Mouse (Mus musculus): ENCODE measurements around the gene Bckdhb. TPM values are rescaled to one million over a fixed set of nuclear protein-coding genes. Genes with fewer than 3 reads are reported as not detected.
"Not testable (repeated sequence)": the region's sequence is repeated elsewhere in the genome, so short reads cannot be mapped to it uniquely, and the experiment has no call there.

The Bckdhb gene
- 23.4 and 51.7 TPM in 2 replicates for total RNA-seq (2014; fragmentation: Nextera tagmentation)
- total RNA-seq (2017): 12.9 and 25.9 TPM in 2 replicates

DNA sequence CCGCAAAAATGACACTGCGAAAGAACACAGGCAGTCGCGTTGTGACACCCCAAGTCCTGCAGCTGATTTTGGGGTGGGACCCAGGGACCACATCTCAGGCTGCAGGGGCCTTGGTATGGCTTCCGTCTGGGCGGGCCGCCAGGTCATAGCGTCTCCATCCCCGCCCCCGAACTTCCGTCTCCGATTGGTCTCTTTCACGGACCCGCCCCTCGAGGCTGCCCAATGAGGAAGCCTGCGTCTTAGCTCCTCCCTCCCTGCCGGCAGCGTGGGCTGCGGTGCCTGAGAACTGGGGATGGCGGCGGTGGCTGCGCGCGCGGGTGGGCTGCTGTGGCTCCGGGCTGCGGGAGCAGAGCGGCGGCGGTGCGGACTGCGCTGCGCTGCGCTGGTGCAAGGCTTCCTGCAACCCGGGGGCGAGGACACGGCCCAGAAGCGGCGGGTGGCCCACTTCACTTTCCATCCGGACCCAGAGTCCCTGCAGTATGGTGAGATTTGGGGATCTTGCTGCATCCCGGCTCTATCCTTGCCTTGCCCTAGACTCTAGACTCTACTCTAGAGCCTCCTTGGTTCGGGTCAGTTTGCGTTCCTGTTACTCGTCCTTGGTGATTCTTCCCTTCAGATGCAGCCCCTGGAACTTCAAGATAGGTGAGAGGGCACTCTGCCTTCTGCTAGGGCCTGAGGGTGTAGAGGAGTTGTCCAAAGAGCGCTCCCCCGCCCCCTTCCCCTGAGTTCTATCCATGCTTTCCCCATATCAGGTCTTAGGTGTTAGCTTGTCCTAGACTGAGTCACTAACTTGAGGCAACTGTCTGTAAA is at the start of gene Bckdhb:
Gene Bckdhb, plus strand, starts transcription at position 268 of the 810 bp plus-strand sequence.
- peak; percentile 99 for ATAC-seq (replicated peaks; ENCODE audit: poor library complexity, severe bottlenecking)

DNA sequence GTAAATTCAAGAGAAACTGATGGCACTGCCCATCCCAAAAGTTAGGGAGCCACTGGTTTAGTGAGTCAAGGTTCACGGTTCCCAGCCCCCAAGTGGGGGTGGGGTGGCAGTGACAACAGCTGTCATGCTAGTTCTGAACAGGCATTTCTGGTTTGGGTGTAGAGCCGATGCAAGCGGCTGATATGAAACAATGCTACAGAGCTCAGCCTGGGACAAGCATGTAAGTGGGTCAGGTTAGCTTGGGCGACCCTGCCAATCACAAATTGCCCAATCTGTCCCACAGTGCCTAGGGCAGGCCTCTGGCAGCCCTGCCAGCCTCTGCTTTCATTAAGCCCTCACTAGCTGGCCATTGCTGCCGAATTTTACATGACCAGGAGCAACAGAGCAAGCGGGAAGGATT is 42.8 kb upstream of the Bckdhb start:
- ATAC-seq (replicated peaks; ENCODE audit: poor library complexity, severe bottlenecking): no peak

GRCm38 (mm10) chr9:83886149-83886548 is 38.8 kb upstream of the Bckdhb start:
- peak; percentile 71 for ATAC-seq (replicated peaks; ENCODE audit: poor library complexity, severe bottlenecking)

DNA sequence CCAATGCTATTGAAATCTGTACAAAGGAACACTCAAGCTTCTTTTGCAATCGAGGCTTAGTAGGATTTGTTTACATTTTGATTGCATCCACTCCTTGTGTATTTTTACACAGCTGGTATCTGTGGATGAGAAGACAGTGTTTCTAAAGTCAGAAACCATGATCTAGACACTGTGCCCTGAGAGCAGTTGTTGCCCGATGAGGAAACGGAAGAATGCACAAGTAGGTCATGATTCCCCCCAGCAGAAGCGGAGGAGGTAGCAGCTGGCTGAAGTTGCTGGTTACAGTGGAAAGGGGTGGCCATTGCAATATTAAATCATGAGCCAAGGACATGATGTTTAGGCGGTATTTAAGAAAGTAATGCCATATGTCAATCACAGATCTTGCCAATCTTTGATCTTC is 36.7 kb upstream of the Bckdhb start:
- ATAC-seq (replicated peaks; ENCODE audit: poor library complexity, severe bottlenecking): no peak

GRCm38 (mm10) chr9:83893073-83893472 is 31.9 kb upstream of the Bckdhb start:
- ATAC-seq (replicated peaks; ENCODE audit: poor library complexity, severe bottlenecking): no peak

DNA sequence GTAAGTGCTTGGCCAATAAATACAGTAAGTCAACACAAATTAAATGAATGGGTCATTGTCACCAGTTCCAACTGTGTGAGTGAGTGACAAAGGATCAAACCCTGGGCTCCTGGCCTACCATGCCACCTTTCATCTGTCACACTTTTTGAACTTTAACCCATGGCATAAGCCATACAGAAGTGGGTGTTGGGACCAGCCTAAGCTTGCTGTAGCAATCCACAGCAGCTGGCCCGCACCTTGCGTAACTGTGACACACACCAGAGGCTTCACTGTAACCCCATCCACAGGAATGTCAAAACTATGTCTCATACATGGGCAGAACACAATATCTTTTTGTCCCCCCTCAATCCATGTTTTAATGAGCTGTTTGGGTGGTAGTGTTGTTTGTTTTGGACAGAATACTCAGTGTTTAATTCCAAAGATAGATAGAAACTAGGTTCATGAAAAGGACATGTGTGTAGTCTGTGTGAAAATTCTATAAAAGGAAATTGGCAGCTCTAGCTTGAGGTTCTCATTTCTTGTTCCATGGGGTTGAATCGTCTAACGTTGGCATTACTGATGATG is 31.1 kb upstream of the Bckdhb start:
- ATAC-seq (replicated peaks; ENCODE audit: poor library complexity, severe bottlenecking): peak; percentile 83

- ATAC-seq (replicated peaks; ENCODE audit: poor library complexity, severe bottlenecking): no peak
Observed at GRCm38 (mm10) chr9:83902086-83902485, 22.9 kb upstream of the Bckdhb start.

DNA sequence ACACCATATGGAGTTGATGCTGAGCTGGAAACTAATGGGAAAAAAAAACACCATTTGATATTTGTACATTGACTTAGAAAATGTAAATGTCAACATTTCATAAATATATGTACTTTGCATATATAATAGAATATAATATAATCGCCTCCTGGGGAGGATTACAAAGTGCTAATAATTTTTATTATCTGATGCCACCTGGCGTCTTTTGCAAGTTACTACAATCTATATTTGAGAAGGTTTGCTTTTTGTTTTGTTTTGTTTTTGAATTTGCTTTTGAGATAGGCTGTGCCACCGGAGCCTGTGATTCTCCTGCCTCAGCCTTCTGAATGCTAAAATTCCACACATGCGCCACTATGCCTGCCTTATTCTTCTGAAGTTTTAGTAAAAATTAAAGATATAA is 19.1 kb upstream of the Bckdhb start:
- ATAC-seq (replicated peaks; ENCODE audit: poor library complexity, severe bottlenecking): peak; percentile 37; the same call in 1 of the 2 replicates

DNA sequence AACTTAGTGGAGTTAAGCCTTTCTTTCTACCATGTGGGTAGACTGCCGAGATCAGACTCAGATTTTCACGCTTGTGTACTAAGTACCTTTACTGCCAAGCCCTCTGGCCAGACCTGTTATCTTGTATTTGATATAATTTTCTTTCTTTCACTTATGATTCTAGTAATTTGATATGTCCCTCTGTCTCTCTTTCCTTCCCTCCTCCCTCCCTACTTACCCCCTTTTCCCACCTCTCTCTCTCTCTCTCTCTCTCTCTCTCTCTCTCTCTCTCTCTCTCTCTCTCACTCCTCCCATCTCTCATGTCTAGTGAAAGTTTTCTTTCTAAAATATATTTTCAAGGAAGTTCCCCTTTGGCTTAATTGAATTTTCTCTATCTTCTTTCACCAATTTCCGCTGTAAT is 17.9 kb upstream of the Bckdhb start:
- ATAC-seq (replicated peaks; ENCODE audit: poor library complexity, severe bottlenecking): no peak

GRCm38 (mm10) chr9:83909836-83910235 is 15.1 kb upstream of the Bckdhb start:
- no peak for ATAC-seq (replicated peaks; ENCODE audit: poor library complexity, severe bottlenecking)

- no peak for ATAC-seq (replicated peaks; ENCODE audit: poor library complexity, severe bottlenecking)
Observed at GRCm38 (mm10) chr9:83910926-83911325, 14.0 kb upstream of the Bckdhb start.

GRCm38 (mm10) chr9:83922076-83922475 is 2.9 kb upstream of the Bckdhb start:
- no peak for ATAC-seq (replicated peaks; ENCODE audit: poor library complexity, severe bottlenecking)

DNA sequence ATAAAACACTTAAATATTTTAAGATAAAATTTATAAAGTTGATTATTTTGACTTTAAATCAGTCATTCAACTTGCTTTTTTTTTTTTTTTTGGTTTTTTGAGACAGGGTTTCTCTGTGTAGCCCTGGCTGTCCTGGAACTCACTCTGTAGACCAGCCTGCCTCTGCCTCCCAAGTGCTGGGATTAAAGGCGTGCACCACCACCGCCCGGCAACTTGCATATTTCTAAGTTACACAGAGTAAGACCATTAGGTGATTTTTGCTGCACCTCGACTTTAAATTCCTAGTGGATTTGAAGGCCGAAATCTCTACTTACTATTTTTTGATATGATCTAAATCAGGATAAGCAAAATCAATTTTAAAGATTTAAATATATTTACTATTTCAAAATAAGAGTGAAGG is 589 bp upstream of the Bckdhb start:
- ATAC-seq (replicated peaks; ENCODE audit: poor library complexity, severe bottlenecking): no peak

DNA sequence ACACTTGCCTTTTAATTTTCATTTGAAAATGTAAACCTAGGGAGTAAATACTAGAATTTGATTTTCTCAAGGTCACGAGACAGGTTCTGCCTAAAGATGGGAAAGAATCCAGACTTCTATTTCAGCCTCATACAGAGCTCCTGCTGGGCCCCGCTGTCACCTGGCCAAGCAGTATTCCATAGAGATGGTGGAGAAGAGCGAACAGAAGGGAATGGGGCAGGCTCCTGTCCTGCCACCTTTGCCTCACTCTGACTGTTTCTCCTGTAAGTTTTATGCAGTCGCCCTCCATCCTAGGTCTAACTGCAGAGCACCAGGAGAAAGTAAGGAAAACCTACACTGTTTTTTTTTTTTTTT is 720 bp downstream of the Bckdhb start:
- no peak for ATAC-seq (replicated peaks; ENCODE audit: poor library complexity, severe bottlenecking)

- ATAC-seq (replicated peaks; ENCODE audit: poor library complexity, severe bottlenecking): no peak
Observed at GRCm38 (mm10) chr9:83926302-83926701, 1.4 kb downstream of the Bckdhb start.

DNA sequence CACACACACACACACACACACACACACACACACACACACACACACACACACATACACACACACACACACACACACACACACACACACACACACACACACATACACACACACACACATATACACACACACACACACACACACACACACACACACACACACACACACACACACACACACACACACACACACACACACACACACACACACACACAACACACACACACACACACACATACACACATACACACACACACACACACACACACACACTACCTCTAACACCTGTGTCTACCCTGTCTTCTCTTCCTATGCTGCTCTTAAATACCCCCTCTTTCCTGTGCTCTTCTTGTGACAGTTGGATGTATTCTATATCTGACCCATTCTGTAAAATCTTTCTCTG is 14.6 kb downstream of the Bckdhb start:
- not testable (repeated sequence) for ATAC-seq (replicated peaks; ENCODE audit: poor library complexity, severe bottlenecking)

DNA sequence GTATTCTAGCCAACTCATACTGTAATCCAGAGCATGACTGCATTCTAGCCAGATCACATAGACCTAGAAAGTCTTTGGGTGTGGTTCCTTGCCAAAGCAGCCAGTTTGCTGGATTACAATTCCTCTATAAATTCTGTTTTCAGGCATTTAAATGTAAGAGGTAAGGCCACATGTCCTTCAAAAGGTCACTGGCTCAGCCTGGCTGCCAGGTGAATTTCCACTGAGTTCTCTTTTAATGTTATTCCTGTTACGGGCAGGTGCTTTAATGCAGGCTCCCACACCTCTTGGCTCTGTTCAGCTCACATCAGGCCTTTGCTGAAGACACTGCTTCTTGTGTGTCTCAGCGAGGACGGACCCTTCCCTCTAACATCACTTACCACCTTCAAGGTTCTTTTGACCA is 15.1 kb downstream of the Bckdhb start:
- ATAC-seq (replicated peaks; ENCODE audit: poor library complexity, severe bottlenecking): no peak

GRCm38 (mm10) chr9:83940537-83941363 is 15.8 kb downstream of the Bckdhb start:
- no peak for ATAC-seq (replicated peaks; ENCODE audit: poor library complexity, severe bottlenecking)

DNA sequence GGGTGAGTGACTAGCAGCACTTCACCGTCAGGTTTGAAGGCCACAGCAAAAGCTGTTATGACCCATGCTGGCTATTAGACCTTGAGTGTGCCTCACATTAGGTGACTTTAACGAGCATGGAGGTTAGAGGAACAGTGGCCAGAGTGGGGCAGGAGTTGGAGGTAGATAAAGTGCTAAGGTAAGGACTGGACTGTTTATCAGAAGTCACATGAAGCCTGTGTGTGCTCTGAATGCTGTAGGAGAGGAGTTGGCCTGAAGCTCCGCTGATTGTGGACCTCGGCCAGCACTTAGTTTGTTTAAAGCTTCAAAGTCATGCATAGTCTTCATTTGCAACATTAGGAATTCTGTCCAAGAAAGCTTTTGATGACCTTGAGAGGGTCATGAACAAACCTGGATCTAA is 26.4 kb downstream of the Bckdhb start:
- ATAC-seq (replicated peaks; ENCODE audit: poor library complexity, severe bottlenecking): no peak

GRCm38 (mm10) chr9:83956632-83957314 is 31.8 kb downstream of the Bckdhb start:
- ATAC-seq (replicated peaks; ENCODE audit: poor library complexity, severe bottlenecking): peak; percentile 98

Data from granulocyte monocyte progenitor cell, adult 5-6 weeks (primary cell).